10 mouse cellular contexts compared by ENCODE assay signal in the genomic region with DNA sequence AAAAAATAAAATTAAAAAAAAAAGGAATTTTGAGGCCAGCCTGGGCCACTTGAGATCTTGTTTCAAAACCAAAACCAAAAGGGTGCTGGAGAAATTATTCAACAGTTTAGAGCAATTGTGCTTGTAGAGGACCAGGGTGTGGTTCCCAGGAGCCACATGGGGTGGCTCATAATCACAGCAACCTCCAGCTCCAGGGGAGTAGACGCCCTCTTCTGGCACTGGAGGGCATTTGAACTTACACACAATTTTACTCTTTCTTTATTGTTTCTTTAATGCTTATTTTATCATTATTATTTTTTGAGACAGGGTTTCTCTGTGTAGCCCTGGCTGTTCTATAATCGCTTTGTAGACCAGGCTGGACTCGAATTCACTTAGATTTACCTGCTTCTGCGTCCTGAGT. TPM values are rescaled to one million over a fixed set of nuclear protein-coding genes. Genes with fewer than 3 reads are reported as not detected.
DNase-seq lines count a peak whose midpoint lies in the region; ATAC-seq and TF ChIP-seq lines count a peak whose summit lies in the region.
"Had no signal": no experiment of that assay in that cellular context is flagged by ENCODE, and none has a peak within 500 bp of the region (broad histone marks: within the 10 kb centered on the region; RNA-seq: fewer than 3 reads in every experiment).

No protein-coding gene starts in this region.

- H3K4me1 ChIP-seq in midbrain, embryonic 14.5 days (ENCODE audit: control insufficient read depth, insufficient read depth, low read length) = peaks cover 11% of the 10 kb centered on the region; the same call in 1 of the 2 replicates
- H3K4me1 ChIP-seq in midbrain, embryonic 16.5 days (ENCODE audit: control insufficient read depth, insufficient read depth, low read length) = peaks cover 19% of the 10 kb centered on the region
- H3K4me1 ChIP-seq in hindbrain, embryonic 14.5 days (replicated peaks; ENCODE audit: control insufficient read depth, insufficient read depth, low read length) = peaks cover 5% of the 10 kb centered on the region
- no peaks in the 10 kb centered on the region for H3K4me1 ChIP-seq in stomach, postnatal 0 days (replicated peaks; ENCODE audit: control insufficient read depth, insufficient read depth)

- TF ChIP-seq EP300 in stomach, postnatal 0 days (optimal IDR thresholded peaks at IDR 0.05) = no peak

- ATAC-seq in midbrain, embryonic 14.5 days (ENCODE audit: low FRiP score, low TSS enrichment) = no peak
- no peak for ATAC-seq in midbrain, embryonic 16.5 days
- ATAC-seq in hindbrain, embryonic 14.5 days (ENCODE audit: low FRiP score) = no peak
- no peak for ATAC-seq in stomach, postnatal 0 days (ENCODE audit: low FRiP score, low TSS enrichment)
- ATAC-seq in megakaryocyte, adult 5-6 weeks (ENCODE audit: poor library complexity, severe bottlenecking) = no peak

- peak overlapping the region; percentile 97 for H3K27ac ChIP-seq in gastrocnemius, adult 2 months
- H3K27ac ChIP-seq in midbrain, embryonic 14.5 days (replicated peaks; ENCODE audit: low read depth, low read length) = no peak overlapping the region
- no peak overlapping the region for H3K27ac ChIP-seq in midbrain, embryonic 16.5 days (ENCODE audit: low read length)
- no peak overlapping the region for H3K27ac ChIP-seq in hindbrain, embryonic 14.5 days
- H3K27ac ChIP-seq in stomach, postnatal 0 days (replicated peaks) = no peak overlapping the region

- H3K4me3 ChIP-seq in gastrocnemius, adult 2 months = peak overlapping the region; percentile 97
- H3K4me3 ChIP-seq in midbrain, embryonic 14.5 days (replicated peaks; ENCODE audit: low read depth, low read length) = peak overlapping the region; percentile 91; the same call in 1 of the 2 replicates
- H3K4me3 ChIP-seq in midbrain, embryonic 16.5 days (ENCODE audit: low read depth, low read length) = no peak overlapping the region
- H3K4me3 ChIP-seq in hindbrain, embryonic 14.5 days (replicated peaks; ENCODE audit: low read length) = peak overlapping the region; percentile 78; the same call in 1 of the 2 replicates
- no peak overlapping the region for H3K4me3 ChIP-seq in stomach, postnatal 0 days (ENCODE audit: low read depth, low read length)

- DNase-seq in gastrocnemius, adult 2 months = no peak
- DNase-seq in gastrocnemius, postnatal 36 days = no peak
- DNase-seq in midbrain, embryonic 14.5 days = no peak
- no peak for DNase-seq in hindbrain, embryonic 14.5 days (ENCODE audit: low spot score)
- no peak for DNase-seq in stomach, postnatal 0 days (ENCODE audit: low spot score)
- DNase-seq in yolk sac, embryonic 10.5 days (ENCODE audit: low spot score) = no peak
- DNase-seq: cerebellum, adult 8-10 months; lung, postnatal 36 days had no signal

- peak overlapping the region; percentile 68; the same call in 1 of the 2 replicates for H3K4me2 ChIP-seq in midbrain, embryonic 14.5 days (ENCODE audit: low read length)
- H3K4me2 ChIP-seq in midbrain, embryonic 16.5 days (ENCODE audit: low read length) = no peak overlapping the region
- H3K4me2 ChIP-seq in hindbrain, embryonic 14.5 days (replicated peaks) = peak overlapping the region; percentile 55; the same call in 1 of the 2 replicates
- H3K4me2 ChIP-seq in stomach, postnatal 0 days (replicated peaks; ENCODE audit: low read depth) = no peak overlapping the region

- H3K9ac ChIP-seq in midbrain, embryonic 14.5 days (replicated peaks; ENCODE audit: low read length) = peak overlapping the region; percentile 94; the same call in 1 of the 2 replicates
- no peak overlapping the region for H3K9ac ChIP-seq in midbrain, embryonic 16.5 days (ENCODE audit: low read depth, low read length)
- H3K9ac ChIP-seq in hindbrain, embryonic 14.5 days = no peak overlapping the region
- no peak overlapping the region for H3K9ac ChIP-seq in stomach, postnatal 0 days (ENCODE audit: low read length)

- TF ChIP-seq CTCF in gastrocnemius, adult 2 months (IDR thresholded peaks at IDR 0.05) = peak; percentile 23; the same call in 1 of the 2 replicates
- peak; percentile 40 for TF ChIP-seq CTCF in stomach, postnatal 0 days (IDR thresholded peaks at IDR 0.05; ENCODE audit: low read depth)

- H3K27me3 ChIP-seq in midbrain, embryonic 14.5 days (ENCODE audit: control insufficient read depth, insufficient read depth, low read length) = no peaks in the 10 kb centered on the region
- no peaks in the 10 kb centered on the region for H3K27me3 ChIP-seq in midbrain, embryonic 16.5 days (ENCODE audit: control insufficient read depth, insufficient read depth, low read depth, low read length)
- H3K27me3 ChIP-seq in hindbrain, embryonic 14.5 days (ENCODE audit: control insufficient read depth, insufficient read depth, low read length) = no peaks in the 10 kb centered on the region
- no peaks in the 10 kb centered on the region for H3K27me3 ChIP-seq in stomach, postnatal 0 days (ENCODE audit: control insufficient read depth, insufficient read depth, low read length)

- H3K36me3 ChIP-seq in midbrain, embryonic 14.5 days (ENCODE audit: control insufficient read depth, insufficient read depth, low read length) = 0 out of 2 replicates have a peak, but pooled peaks cover under 1% of the 10 kb centered on the region
- no peaks in the 10 kb centered on the region for H3K36me3 ChIP-seq in midbrain, embryonic 16.5 days (ENCODE audit: control insufficient read depth, insufficient read depth, low read length)
- H3K36me3 ChIP-seq in hindbrain, embryonic 14.5 days (replicated peaks; ENCODE audit: control insufficient read depth, insufficient read depth) = 0 out of 2 replicates have a peak, but pooled peaks cover under 1% of the 10 kb centered on the region
- H3K36me3 ChIP-seq in stomach, postnatal 0 days (ENCODE audit: control insufficient read depth, insufficient read depth, low read length) = no peaks in the 10 kb centered on the region

- WGBS in midbrain, embryonic 14.5 days = 25% methylated on average over 4 of the region's 4 CpGs
- WGBS in midbrain, embryonic 16.5 days = 35% methylated on average over 4 of the region's 4 CpGs
- 25% methylated on average over 4 of the region's 4 CpGs for WGBS in hindbrain, embryonic 14.5 days
- WGBS in stomach, postnatal 0 days = 29% methylated on average over 4 of the region's 4 CpGs

- no peaks in the 10 kb centered on the region for H3K9me3 ChIP-seq in midbrain, embryonic 14.5 days (ENCODE audit: control insufficient read depth, low read length)
- H3K9me3 ChIP-seq in midbrain, embryonic 16.5 days (replicated peaks; ENCODE audit: control insufficient read depth, low read length, poor library complexity, severe bottlenecking) = no peaks in the 10 kb centered on the region
- no peaks in the 10 kb centered on the region for H3K9me3 ChIP-seq in hindbrain, embryonic 14.5 days (ENCODE audit: control insufficient read depth, low read length)
- H3K9me3 ChIP-seq in stomach, postnatal 0 days (ENCODE audit: control insufficient read depth, low read length) = no peaks in the 10 kb centered on the region

- intact Hi-C loops in gastrocnemius, adult 2 months (cut with DNase I) = no loop called here
- intact Hi-C loops in gastrocnemius, postnatal 36 days (cut with DNase I) = no loop called here

RNA-seq across cellular contexts. Expression of a gene that starts 0.9 kb away (rescaled TPM):
- total RNA-seq in gastrocnemius, adult 2 months (2021) = 10 to 100 TPM; 41.5 to 48.5 TPM
- total RNA-seq in gastrocnemius, postnatal 36 days (2021) = 10 to 100 TPM; 41.4 to 47.0 TPM
- 80.9 and 138 TPM in 2 replicates for polyA plus RNA-seq in midbrain, embryonic 14.5 days (2014; fragmentation: Nextera tagmentation; extraction: Ambion mirVana)
- 130 and 138 TPM in 2 replicates for polyA plus RNA-seq in midbrain, embryonic 16.5 days (2015; fragmentation: Nextera tagmentation; extraction: Ambion mirVana)
- polyA plus RNA-seq in hindbrain, embryonic 14.5 days (2014; fragmentation: Nextera tagmentation; extraction: Ambion mirVana) = 138 and 152 TPM in 2 replicates
- polyA plus RNA-seq in stomach, postnatal 0 days (2015; fragmentation: Nextera tagmentation; extraction: Ambion mirVana) = 104 and 115 TPM in 2 replicates
- total RNA-seq in megakaryocyte, adult 5-6 weeks (2015) = 131 and 132 TPM in 2 replicates
- total RNA-seq in megakaryocyte, adult 5-6 weeks (2017) = 74.8 and 90.7 TPM in 2 replicates

RNA-seq across cellular contexts. Expression of a gene that starts 34.7 kb away (rescaled TPM):
- total RNA-seq in gastrocnemius, adult 2 months (2021) = 1,000 to 10,000 TPM; 1,359 to 1,549 TPM
- total RNA-seq in gastrocnemius, postnatal 36 days (2021) = 1,000 to 10,000 TPM; 1,307 to 1,453 TPM
- polyA plus RNA-seq in midbrain, embryonic 14.5 days (2014; fragmentation: Nextera tagmentation; extraction: Ambion mirVana) = 275 and 348 TPM in 2 replicates
- polyA plus RNA-seq in midbrain, embryonic 16.5 days (2015; fragmentation: Nextera tagmentation; extraction: Ambion mirVana) = 362 and 402 TPM in 2 replicates
- polyA plus RNA-seq in hindbrain, embryonic 14.5 days (2014; fragmentation: Nextera tagmentation; extraction: Ambion mirVana) = 295 and 334 TPM in 2 replicates
- 189 and 193 TPM in 2 replicates for polyA plus RNA-seq in stomach, postnatal 0 days (2015; fragmentation: Nextera tagmentation; extraction: Ambion mirVana)
- 71.2 and 74.6 TPM in 2 replicates for total RNA-seq in megakaryocyte, adult 5-6 weeks (2015)
- total RNA-seq in megakaryocyte, adult 5-6 weeks (2017) = 116 and 128 TPM in 2 replicates

Comparison
In these comparisons a context has a peak if more than half of its experiments do, and no peak if none do; other contexts are left out.
1. H3K4me3 ChIP-seq: peak in gastrocnemius, adult 2 months (single experiment), midbrain, embryonic 14.5 days (single experiment) and hindbrain, embryonic 14.5 days (single experiment); none in midbrain, embryonic 16.5 days (single experiment) and stomach, postnatal 0 days (single experiment).
2. H3K4me2 ChIP-seq: peak in midbrain, embryonic 14.5 days (single experiment) and hindbrain, embryonic 14.5 days (single experiment); none in midbrain, embryonic 16.5 days (single experiment) and stomach, postnatal 0 days (single experiment).